Mouse (Mus musculus) MEL (cell line): Measurements from ENCODE around the gene Smg1. TPM values are rescaled to one million over a fixed set of nuclear protein-coding genes. Genes with fewer than 3 reads are reported as not detected.

Experiments
- DNase-seq: peaks from one replicate; pipeline ENCODE4 v3.0.0; 2011; ENCODE audit warnings: low read depth, low spot score
- H3K27ac ChIP-seq: 2 replicates; pipeline ENCODE4 v1.5.1; 2012; ENCODE audit warnings: low read depth, mild to moderate bottlenecking, control low read depth, low read length, moderate library complexity; ENCODE audit not compliant: control insufficient read depth
- H3K27me3 ChIP-seq, 2 experiments: fragments of 150-350 bp in 1 of 2; sonication (generic) in 1 of 2; 2 replicates each; pipeline ENCODE4 v1.6.1; 2012; ENCODE audit warnings: low read length in 2 of 2, mild to moderate bottlenecking in 2 of 2, improper control_type of control experiment in 1 of 2, moderate library complexity in 1 of 2; ENCODE audit not compliant: insufficient read depth in 2 of 2, control insufficient read depth in 1 of 2
- H3K36me3 ChIP-seq, 2 experiments: 2 replicates each; pipeline ENCODE4 v1.6.1; 2012 to 2014; ENCODE audit warnings: low read length in 2 of 2, improper control_type of control experiment in 1 of 2, inconsistent platforms in 1 of 2, mild to moderate bottlenecking in 1 of 2; ENCODE audit not compliant: insufficient read depth in 2 of 2, control insufficient read depth in 1 of 2
- H3K4me1 ChIP-seq, 2 experiments: fragments of 150-350 bp in 1 of 2; sonication (generic) in 1 of 2; 2 replicates each; pipeline ENCODE4 v1.6.1; 2012; ENCODE audit warnings: low read length in 2 of 2, improper control_type of control experiment in 1 of 2, mild to moderate bottlenecking in 1 of 2; ENCODE audit not compliant: insufficient read depth in 2 of 2, control insufficient read depth in 1 of 2
- H3K4me3 ChIP-seq, 2 experiments: fragments of 150-350 bp in 1 of 2; sonication (generic) in 1 of 2; 2 replicates each; pipeline ENCODE4 v1.5.1; 2012; ENCODE audit warnings: low read depth in 2 of 2, low read length in 2 of 2, mild to moderate bottlenecking in 2 of 2, moderate library complexity in 2 of 2, control low read depth in 1 of 2, improper control_type of control experiment in 1 of 2; ENCODE audit not compliant: control insufficient read depth in 1 of 2, insufficient read depth in 1 of 2
- H3K79me2 ChIP-seq: 2 replicates; pipeline ENCODE4 v1.6.1; 2012; ENCODE audit warnings: mild to moderate bottlenecking, low read length, moderate library complexity; ENCODE audit not compliant: control insufficient read depth, poor library complexity, insufficient read depth
- H3K9ac ChIP-seq: 2 replicates; pipeline ENCODE4 v1.6.1; 2012; ENCODE audit warnings: low read depth, mild to moderate bottlenecking, control low read depth, low read length, moderate library complexity; ENCODE audit not compliant: control insufficient read depth, poor library complexity, severe bottlenecking
- H3K9me3 ChIP-seq: fragments of 150-350 bp; sonication (generic); replicated peaks from 2 replicates; pipeline ENCODE4 v1.6.1; 2012; ENCODE audit warnings: mild to moderate bottlenecking, low read length, improper control_type of control experiment, moderate library complexity; ENCODE audit not compliant: insufficient read depth
- BHLHE40 ChIP-seq: IDR thresholded peaks from 2 replicates; pipeline ENCODE4 v1.6.1; 2012; ENCODE audit warnings: low read depth, mild to moderate bottlenecking, inconsistent platforms, low read length, improper control_type of control experiment, borderline replicate concordance
- CHD2 ChIP-seq: IDR thresholded peaks from 2 replicates; pipeline ENCODE4 v1.6.1; 2011; ENCODE audit warnings: low read length, improper control_type of control experiment
- E2F4 ChIP-seq: IDR thresholded peaks from 2 replicates; pipeline ENCODE4 v1.6.1; 2011; ENCODE audit warnings: low read depth, low read length, improper control_type of control experiment, borderline replicate concordance
- ELF1 ChIP-seq: IDR thresholded peaks from 2 replicates; pipeline ENCODE4 v1.6.1; 2014; ENCODE audit warnings: low read depth, mild to moderate bottlenecking, inconsistent platforms, low read length, improper control_type of control experiment, moderate library complexity
- ETS1 ChIP-seq: IDR thresholded peaks from 2 replicates; pipeline ENCODE4 v1.6.1; 2012; ENCODE audit warnings: low read depth, mild to moderate bottlenecking, inconsistent platforms, low read length, improper control_type of control experiment, moderate library complexity
- MAX ChIP-seq: IDR thresholded peaks from 2 replicates; pipeline ENCODE4 v1.6.1; 2011; ENCODE audit warnings: low read length, improper control_type of control experiment
- MAZ ChIP-seq: IDR thresholded peaks from 2 replicates; pipeline ENCODE4 v1.6.1; 2012; ENCODE audit warnings: low read depth, mild to moderate bottlenecking, inconsistent platforms, low read length, improper control_type of control experiment
- MEF2A ChIP-seq: IDR thresholded peaks from 2 replicates; pipeline ENCODE4 v1.6.1; 2014; ENCODE audit warnings: low read depth, mild to moderate bottlenecking, inconsistent platforms, low read length, improper control_type of control experiment; ENCODE audit not compliant: poor library complexity, insufficient replicate concordance, severe bottlenecking; ENCODE audit errors: extremely low read depth
- MXI1 ChIP-seq: IDR thresholded peaks from 2 replicates; pipeline ENCODE4 v1.6.1; 2011; ENCODE audit warnings: mild to moderate bottlenecking, low read depth, low read length, improper control_type of control experiment
- NELFE ChIP-seq: IDR thresholded peaks from 2 replicates; pipeline ENCODE4 v1.6.1; 2011; ENCODE audit warnings: low read depth, low read length, improper control_type of control experiment
- NRF1 ChIP-seq: IDR thresholded peaks from 2 replicates; pipeline ENCODE4 v1.6.1; 2014; ENCODE audit warnings: low read depth, mild to moderate bottlenecking, inconsistent platforms, low read length, improper control_type of control experiment, moderate library complexity; ENCODE audit not compliant: poor library complexity, insufficient read depth, severe bottlenecking
- POLR2A ChIP-seq, 2 experiments: IDR thresholded peaks; 2 replicates each; pipeline ENCODE4 v1.6.1; 2011 to 2012; ENCODE audit warnings: low read length in 2 of 2, mild to moderate bottlenecking in 2 of 2, control low read depth in 1 of 2, improper control_type of control experiment in 1 of 2, low read depth in 1 of 2, moderate library complexity in 1 of 2; ENCODE audit not compliant: control insufficient read depth in 1 of 2, insufficient read depth in 1 of 2, poor library complexity in 1 of 2
- RCOR1 ChIP-seq: IDR thresholded peaks from 2 replicates; pipeline ENCODE4 v1.6.1; 2012; ENCODE audit warnings: low read depth, mild to moderate bottlenecking, inconsistent platforms, low read length, improper control_type of control experiment
- SIN3A ChIP-seq: IDR thresholded peaks from 2 replicates; pipeline ENCODE4 v1.6.1; 2012; ENCODE audit warnings: low read length, improper control_type of control experiment, inconsistent platforms
- SMC3 ChIP-seq: IDR thresholded peaks from 2 replicates; pipeline ENCODE4 v1.6.1; 2011; ENCODE audit warnings: low read depth, low read length, improper control_type of control experiment
- TBP ChIP-seq: IDR thresholded peaks from 2 replicates; pipeline ENCODE4 v1.8.0; 2011; ENCODE audit warnings: low read depth, low read length, improper control_type of control experiment
- ZNF384 ChIP-seq: IDR thresholded peaks from 2 replicates; pipeline ENCODE4 v1.6.1; 2012; ENCODE audit warnings: low read depth, mild to moderate bottlenecking, inconsistent platforms, low read length, improper control_type of control experiment
- polyA plus RNA-seq, 2 experiments: library from polyadenylated mRNA; stranded (reverse) in 1 of 2; unstranded in 1 of 2; fragments of >175 nt in 1 of 2; fragments of >200 nt in 1 of 2; gene quantifications; 2 replicates each; pipeline versions ENCODE4 v1.2.1 to v1.2.4; 2012; ENCODE audit warnings: low replicate concordance in 2 of 2, low read depth in 1 of 2; ENCODE audit not compliant: insufficient read length in 2 of 2, insufficient read depth in 1 of 2, missing spikeins in 1 of 2
- total RNA-seq: library from RNA; depleted of rRNA; stranded (reverse); fragments of 300-350 nt; gene quantifications from 2 replicates; pipeline ENCODE4 v1.2.3, GENCODE M21; 2012

Gene Smg1
- total and polyA plus RNA-seq, 3 experiments: 24.2 to 49.6 (median 32.6) TPM

- Histone ChIP-seq H3K79me2 (no peaks in the 10 kb centered on the region), H3K27ac (no peak overlapping the region)
Measured at GRCm38 (mm10) chr7:118251392-118252170, 8.1 kb upstream of the Smg1 start.

GRCm38 (mm10) chr7:118250482-118251160 is 7.2 kb upstream of the Smg1 start:
- Histone ChIP-seq H3K4me3 (no peak overlapping the region), H3K9me3 (no peaks in the 10 kb centered on the region), H3K27ac (no peak overlapping the region), H3K79me2 (no peaks in the 10 kb centered on the region), H3K36me3 (no peaks in the 10 kb centered on the region), H3K27me3 (no peaks in the 10 kb centered on the region), H3K9ac (no peak overlapping the region), H3K4me1 (no peaks in the 10 kb centered on the region; a peak in 1 of 4 replicates)
- TF ChIP-seq MEF2A (no peak), ZNF384 (no peak), POLR2A (IDR thresholded peaks at IDR 0.05; ENCODE audit: control insufficient read depth in 1 of 2, insufficient read depth in 1 of 2, low read depth in 1 of 2, low read length in 2 of 2, poor library complexity in 1 of 2) (no peak), NRF1 (no peak), RCOR1 (no peak), MAZ (no peak), SMC3 (no peak), ELF1 (no peak)
- DNase-seq: no peak

More at GRCm38 (mm10) chr7:118251392-118252170, 8.1 kb upstream of the Smg1 start:
- H3K4me3 ChIP-seq: no peak overlapping the region
- no peaks in the 10 kb centered on the region; a peak in 1 of 4 replicates for H3K4me1 ChIP-seq
- no peaks in the 10 kb centered on the region for H3K36me3 ChIP-seq
- DNase-seq: no peak
- TF ChIP-seq MAX: no peak
- TF ChIP-seq ETS1: no peak
- no peak for TF ChIP-seq NELFE
- TF ChIP-seq ZNF384: no peak
- TF ChIP-seq E2F4: no peak
- TF ChIP-seq SIN3A: no peak
- no peak for TF ChIP-seq TBP
- TF ChIP-seq RCOR1: no peak
- TF ChIP-seq CHD2: no peak
- TF ChIP-seq MXI1: no peak
- TF ChIP-seq BHLHE40: no peak
- no peaks in the 10 kb centered on the region for H3K27me3 ChIP-seq
- no peaks in the 10 kb centered on the region for H3K9me3 ChIP-seq
- no peak overlapping the region for H3K9ac ChIP-seq
